Mouse (Mus musculus) hindbrain, embryonic 15.5 days (tissue): ENCODE data around the gene Rbpjl. TPM values are rescaled to one million over a fixed set of nuclear protein-coding genes. Genes with fewer than 3 reads are reported as not detected.

Source experiments
- ATAC-seq: fragments of 200-750 bp; cut with Nextera tagmentation; 2 replicates; pipeline ENCODE4 v1.8.0; 2017; ENCODE audit warnings: low read depth, moderate number of reproducible peaks, moderate TSS enrichment; ENCODE audit not compliant: low FRiP score
- H3K27ac ChIP-seq: fragments of 300-500 bp; sonication (generic); replicated peaks from 2 replicates; pipeline ENCODE4 v1.5.1; 2015; ENCODE audit warnings: mild to moderate bottlenecking, inconsistent platforms
- H3K27me3 ChIP-seq: fragments of 300-500 bp; sonication (generic); 2 replicates; pipeline ENCODE4 v1.6.1; 2015; ENCODE audit warnings: control low read depth, inconsistent platforms
- H3K36me3 ChIP-seq: fragments of 300-500 bp; sonication (generic); 2 replicates; pipeline ENCODE4 v1.6.1; 2015; ENCODE audit warnings: control low read depth, inconsistent platforms
- H3K4me1 ChIP-seq: fragments of 300-500 bp; sonication (generic); replicated peaks from 2 replicates; pipeline ENCODE4 v1.6.1; 2015; ENCODE audit warnings: control low read depth, inconsistent platforms
- H3K4me2 ChIP-seq: fragments of 300-500 bp; sonication (generic); 2 replicates; pipeline ENCODE4 v1.6.1; 2015; ENCODE audit warnings: moderate library complexity, mild to moderate bottlenecking, inconsistent platforms
- H3K4me3 ChIP-seq: fragments of 300-500 bp; sonication (generic); 2 replicates; pipeline ENCODE4 v1.5.1; 2015; ENCODE audit warnings: mild to moderate bottlenecking, inconsistent platforms
- H3K9ac ChIP-seq: fragments of 300-500 bp; sonication (generic); 2 replicates; pipeline ENCODE4 v1.6.1; 2015; ENCODE audit warnings: inconsistent platforms
- H3K9me3 ChIP-seq: fragments of 300-500 bp; sonication (generic); 2 replicates; pipeline ENCODE4 v1.6.1; 2016; ENCODE audit warnings: control low read depth, inconsistent platforms
- WGBS: fragments of 180-500 bp; shearing (Covaris S2); methylation state at CpG from one replicate; pipeline ENCODE4 v1.1.7; 2015; 5-methylcytosine and 5-hydroxymethylcytosine counted together
- polyA plus RNA-seq: library from polyadenylated mRNA; unstranded; fragments of >200 nt; fragmentation: Nextera tagmentation; extraction: Ambion mirVana; gene quantifications from 2 replicates; pipeline ENCODE4 v1.2.1, GENCODE M21; 2015

Rbpjl gene
- polyA plus RNA-seq, 1 experiment from 2014 or later = 0.08 TPM

DNA sequence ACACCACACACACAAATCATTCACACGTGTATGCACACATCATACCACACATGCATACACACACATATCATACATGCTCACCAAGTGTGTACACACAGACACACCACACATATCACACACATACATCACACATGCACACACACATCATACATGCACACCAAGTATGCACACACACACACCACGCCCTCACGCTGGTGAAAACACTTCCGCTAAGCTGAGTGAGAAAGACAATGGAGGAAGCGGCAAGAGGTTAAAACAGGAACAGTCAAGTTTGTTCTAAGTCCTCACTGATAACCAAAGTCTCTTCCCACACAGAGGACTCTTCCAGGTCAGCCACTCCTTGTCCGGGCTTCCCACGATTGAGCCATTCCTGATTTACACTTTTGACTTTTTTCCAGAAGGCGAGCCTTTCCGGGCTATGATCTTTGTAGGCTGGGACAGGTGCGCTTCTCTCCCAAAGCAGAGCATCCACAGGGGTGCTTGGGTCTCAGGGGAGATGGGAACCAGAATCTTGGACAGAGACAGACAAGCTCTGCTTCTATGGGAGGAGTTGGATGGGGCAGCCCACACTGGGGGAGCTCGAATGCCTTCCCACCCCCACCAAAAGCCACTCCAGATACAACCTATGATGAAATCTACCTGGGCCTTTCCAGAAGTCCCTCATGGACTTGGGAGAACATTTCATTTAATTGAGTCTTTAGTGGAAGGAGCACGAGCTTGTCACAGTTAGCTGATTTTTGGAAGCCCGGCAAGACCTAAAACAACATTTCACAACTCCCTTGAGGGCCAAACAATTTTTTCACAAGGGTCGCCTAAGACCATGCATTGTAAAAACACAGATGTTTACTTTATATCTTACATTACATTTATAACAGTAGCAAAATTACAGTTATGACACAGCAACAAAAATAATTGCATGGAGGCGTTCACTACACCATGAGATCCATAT lies 25.2 kb upstream of the Rbpjl start:
- 89% methylated on average over 15 of the region's 15 CpGs for WGBS
- Histone ChIP-seq H3K27ac (no peak overlapping the region), H3K4me1 (no peaks in the 10 kb centered on the region), H3K4me2 (no peak overlapping the region), H3K9me3 (no peaks in the 10 kb centered on the region), H3K36me3 (no peaks in the 10 kb centered on the region), H3K9ac (no peak overlapping the region), H3K27me3 (no peaks in the 10 kb centered on the region), H3K4me3 (no peak overlapping the region)
- no peak for ATAC-seq

DNA sequence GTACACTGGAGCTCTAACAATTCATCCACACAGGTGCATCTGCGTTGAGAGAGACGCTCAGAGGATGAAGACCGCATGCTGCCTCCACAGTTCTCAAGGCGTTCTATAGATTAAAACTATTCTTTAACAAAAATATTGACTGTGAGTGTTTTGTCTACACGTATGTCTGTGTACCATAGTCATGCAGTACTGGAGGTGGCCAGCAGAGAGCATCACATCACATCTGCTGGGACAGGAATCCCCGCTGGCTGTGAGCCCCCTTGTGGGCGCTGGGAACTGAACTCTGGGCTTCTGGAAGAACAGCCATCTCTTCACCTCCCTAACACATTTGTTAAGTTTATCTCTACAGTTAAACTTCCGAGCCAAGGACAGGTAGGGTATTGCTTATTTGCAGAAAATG lies 21.2 kb upstream of the Rbpjl start:
- H3K4me3 ChIP-seq = no peak overlapping the region
- no peak overlapping the region for H3K4me2 ChIP-seq
- WGBS = 74% methylated on average over 8 of the region's 8 CpGs

DNA sequence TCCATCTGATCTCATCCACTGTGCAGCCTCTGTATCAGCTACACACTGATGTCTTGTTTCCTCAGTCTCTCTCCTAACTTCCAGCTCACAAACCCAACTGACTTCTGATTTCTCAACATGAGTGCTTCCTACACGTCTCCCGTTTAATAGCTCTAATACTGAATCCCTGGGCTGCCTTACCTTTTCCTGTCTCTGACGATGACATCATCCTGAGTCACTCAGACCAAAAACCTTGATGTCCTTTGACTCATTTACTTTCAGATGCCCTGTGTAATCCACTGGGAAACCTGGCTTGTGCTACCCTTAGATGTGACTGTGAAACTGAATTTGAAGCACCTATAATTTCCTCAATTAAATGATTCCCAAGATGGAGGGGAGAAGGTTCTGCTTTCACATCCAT lies 20.0 kb upstream of the Rbpjl start:
- H3K27me3 ChIP-seq = peaks cover 5% of the 10 kb centered on the region; the same call in 1 of the 2 replicates
- H3K27ac ChIP-seq = no peak overlapping the region
- peaks cover 12% of the 10 kb centered on the region for H3K4me1 ChIP-seq
- H3K4me2 ChIP-seq = no peak overlapping the region
- no peaks in the 10 kb centered on the region for H3K36me3 ChIP-seq
- no peak for ATAC-seq
- H3K4me3 ChIP-seq = no peak overlapping the region
- no peak overlapping the region for H3K9ac ChIP-seq
- H3K9me3 ChIP-seq = no peaks in the 10 kb centered on the region
- 89% methylated on average over 3 of the region's 3 CpGs for WGBS

More for the DNA sequence above, 21.2 kb upstream of the Rbpjl start:
- Histone ChIP-seq H3K27ac (no peak overlapping the region), H3K9ac (no peak overlapping the region), H3K4me1 (peaks cover 11% of the 10 kb centered on the region), H3K27me3 (no peaks in the 10 kb centered on the region), H3K36me3 (no peaks in the 10 kb centered on the region), H3K9me3 (no peaks in the 10 kb centered on the region)
- ATAC-seq = no peak

DNA sequence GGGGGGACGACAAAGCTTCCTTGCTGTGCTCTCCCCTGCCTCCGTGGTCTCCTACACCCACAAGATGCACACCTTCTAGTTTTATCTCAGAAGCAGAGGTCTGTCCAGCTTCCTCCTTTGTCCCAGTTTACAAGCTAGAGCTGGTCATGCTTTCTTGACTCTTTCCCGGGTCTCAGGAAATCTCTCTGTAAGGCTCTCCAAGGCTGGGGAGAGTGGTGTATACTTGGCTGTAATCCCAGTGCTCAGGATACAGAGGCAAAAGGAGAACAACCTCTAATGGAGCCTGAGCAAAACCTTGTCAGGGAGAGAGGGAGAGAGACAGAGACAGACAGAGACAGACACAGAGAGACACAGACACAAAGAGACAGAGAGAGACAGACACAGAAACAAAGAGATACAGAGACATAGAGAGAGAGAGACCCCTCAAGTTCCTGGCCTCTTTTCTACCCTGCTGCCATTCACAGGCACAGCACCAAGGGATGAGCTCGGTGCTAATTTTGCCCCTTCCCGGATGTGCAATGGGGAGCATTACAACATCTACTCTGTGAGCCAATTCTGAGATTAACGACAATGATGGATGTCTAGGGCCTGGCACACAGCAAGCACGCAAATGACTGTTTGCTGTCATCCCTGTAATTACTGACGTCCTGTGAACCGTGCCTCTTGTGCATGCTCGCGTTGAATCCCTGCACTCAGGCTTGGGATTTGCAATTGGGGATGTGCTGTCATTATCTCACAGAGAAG lies 19.1 kb upstream of the Rbpjl start:
- H3K36me3 ChIP-seq = no peaks in the 10 kb centered on the region
- 50% methylated on average over 11 of the region's 11 CpGs for WGBS
- H3K4me2 ChIP-seq = no peak overlapping the region
- H3K4me1 ChIP-seq = peaks cover 15% of the 10 kb centered on the region
- ATAC-seq = no peak
- peaks cover 13% of the 10 kb centered on the region; the same call in 1 of the 2 replicates for H3K27me3 ChIP-seq
- no peak overlapping the region for H3K9ac ChIP-seq
- H3K27ac ChIP-seq = no peak overlapping the region
- no peak overlapping the region for H3K4me3 ChIP-seq
- H3K9me3 ChIP-seq = no peaks in the 10 kb centered on the region

DNA sequence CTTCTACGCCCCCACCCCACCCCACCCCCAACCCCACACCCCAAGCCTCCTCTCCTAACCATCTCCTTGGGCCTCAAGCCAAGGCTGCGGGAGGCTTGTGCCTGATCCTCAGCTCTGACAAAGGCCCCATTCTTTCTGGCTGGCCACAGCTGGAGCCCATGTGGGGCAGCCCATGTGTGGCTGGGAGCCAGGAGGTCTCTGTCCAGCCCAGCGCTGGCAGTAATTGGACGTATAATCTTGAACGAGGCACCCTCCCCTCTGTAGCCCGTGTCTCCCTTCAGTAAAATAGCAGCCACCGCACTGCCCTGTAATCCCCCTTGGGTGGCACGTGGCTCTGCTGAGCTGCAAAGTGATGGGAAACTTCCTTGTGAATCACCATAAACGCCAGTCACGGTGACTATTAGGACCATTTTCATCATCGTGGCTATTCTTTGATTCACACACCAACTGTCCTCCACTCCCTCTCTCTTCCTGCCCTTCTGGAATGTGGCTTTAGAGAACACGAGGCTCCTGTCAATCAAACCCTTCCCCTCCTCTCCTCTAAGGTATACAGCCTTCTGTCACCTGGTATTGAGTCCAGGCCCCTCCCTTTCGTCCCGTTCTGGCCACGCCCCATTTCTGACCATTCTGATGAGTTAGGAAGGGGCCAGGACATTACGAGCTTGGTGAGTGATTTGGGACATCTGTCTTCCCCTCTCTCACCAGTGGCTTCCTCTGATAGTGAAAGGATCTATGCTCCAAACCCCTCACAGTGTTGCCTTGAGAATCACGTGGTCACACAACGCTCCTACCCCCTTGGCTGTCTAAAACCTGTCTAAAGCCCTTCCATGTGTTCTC lies 16.8 kb upstream of the Rbpjl start:
- Histone ChIP-seq H3K27ac (no peak overlapping the region), H3K4me1 (peaks cover 25% of the 10 kb centered on the region), H3K36me3 (no peaks in the 10 kb centered on the region), H3K9me3 (no peaks in the 10 kb centered on the region), H3K9ac (no peak overlapping the region), H3K4me2 (peak overlapping the region; percentile 35), H3K27me3 (peaks cover 13% of the 10 kb centered on the region; the same call in 1 of the 2 replicates), H3K4me3 (no peak overlapping the region)
- 11% methylated on average over 18 of the region's 18 CpGs for WGBS
- peak; percentile 80 for ATAC-seq

DNA sequence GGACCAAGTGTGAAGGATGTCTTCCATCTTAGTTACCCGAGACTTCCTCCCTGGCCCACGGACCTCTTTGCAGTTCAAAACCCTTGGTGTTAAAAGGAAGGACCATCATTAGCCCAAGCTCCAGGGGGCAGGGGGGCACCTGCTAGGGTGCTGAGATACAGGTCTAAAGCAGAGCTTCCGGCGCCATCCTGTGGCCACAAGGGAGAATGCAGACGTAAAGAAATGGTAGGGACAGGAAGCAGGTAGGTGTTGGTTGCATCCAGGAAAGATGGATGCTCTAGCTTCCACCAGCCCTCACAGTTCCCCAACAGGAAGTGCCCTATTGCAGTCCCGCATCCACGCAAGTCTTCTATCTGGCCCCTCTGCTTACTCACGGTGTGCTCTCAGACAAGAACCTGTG lies 16.0 kb upstream of the Rbpjl start:
- Histone ChIP-seq H3K9ac (no peak overlapping the region), H3K4me3 (no peak overlapping the region), H3K27me3 (peaks cover 13% of the 10 kb centered on the region; the same call in 1 of the 2 replicates), H3K9me3 (no peaks in the 10 kb centered on the region), H3K27ac (no peak overlapping the region), H3K36me3 (no peaks in the 10 kb centered on the region), H3K4me1 (peaks cover 25% of the 10 kb centered on the region), H3K4me2 (no peak overlapping the region)
- WGBS = 17% methylated on average over 8 of the region's 8 CpGs
- no peak for ATAC-seq

DNA sequence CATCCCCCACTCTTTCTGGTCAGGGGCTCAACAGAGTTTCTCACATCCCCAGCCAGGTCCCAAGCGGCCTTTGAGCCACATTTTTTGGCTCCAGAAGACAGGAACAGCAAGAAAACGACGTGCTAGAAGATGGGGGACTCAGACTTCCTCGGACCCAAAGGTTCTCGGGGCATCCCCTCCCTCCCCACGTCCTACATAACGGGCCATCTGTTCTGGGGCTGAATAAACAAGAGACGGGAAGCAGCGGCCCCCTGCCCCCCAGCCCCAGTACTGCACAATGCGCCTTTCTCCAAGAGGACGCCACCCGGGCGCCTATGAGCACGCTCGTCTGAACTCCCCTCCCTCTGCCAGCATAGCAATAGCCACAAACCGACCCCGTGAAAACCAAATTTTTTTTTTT lies 13.9 kb upstream of the Rbpjl start, which contains the start of gene Slpi:
Gene Slpi (minus strand): TSS at position 76 of the 400 bp plus-strand sequence.
- no peaks in the 10 kb centered on the region for H3K36me3 ChIP-seq
- H3K4me2 ChIP-seq = peak within 1 kb of the TSS; percentile 76
- H3K4me1 ChIP-seq = peaks cover 25% of the 10 kb centered on the region
- no peaks in the 10 kb centered on the region for H3K9me3 ChIP-seq
- H3K9ac ChIP-seq = peak within 1 kb of the TSS; percentile 45
- H3K27me3 ChIP-seq = peaks cover 15% of the 10 kb centered on the region; the same call in 1 of the 2 replicates
- peak within 1 kb of the TSS; percentile 58 for H3K4me3 ChIP-seq
- under 1% methylated on average over 17 of the region's 17 CpGs for WGBS
- H3K27ac ChIP-seq = peak within 1 kb of the TSS; percentile 69
- ATAC-seq = peak; percentile 60

DNA sequence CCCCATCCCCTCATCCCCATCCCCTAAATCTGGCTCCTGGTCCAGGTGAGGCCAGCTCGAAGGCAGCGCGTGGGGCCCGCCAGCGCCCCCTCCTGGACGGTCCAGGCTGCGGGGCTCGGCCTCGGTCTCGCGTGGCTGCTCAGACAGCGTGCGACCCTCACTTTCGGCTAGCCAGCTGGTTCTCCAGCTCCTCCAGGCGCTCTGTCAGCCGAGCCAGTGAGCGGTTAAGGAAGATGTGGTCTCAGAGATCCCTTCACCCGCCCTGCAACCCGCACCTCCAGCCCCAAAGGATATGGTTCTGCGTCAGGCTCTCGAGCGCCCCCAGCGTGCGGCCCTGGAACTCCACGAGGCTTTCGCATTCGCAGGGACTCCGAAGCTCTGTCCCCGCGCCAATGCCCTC lies 13.4 kb upstream of the Rbpjl start:
- peak; percentile 65; the same call in 1 of the 2 replicates for ATAC-seq
- no peaks in the 10 kb centered on the region for H3K36me3 ChIP-seq
- H3K9ac ChIP-seq = peak overlapping the region; percentile 45
- H3K4me2 ChIP-seq = peak overlapping the region; percentile 76
- peak overlapping the region; percentile 58 for H3K4me3 ChIP-seq
- 0% methylated on average over 30 of the region's 30 CpGs for WGBS
- peaks cover 25% of the 10 kb centered on the region for H3K4me1 ChIP-seq
- peak overlapping the region; percentile 69 for H3K27ac ChIP-seq
- H3K27me3 ChIP-seq = peaks cover 15% of the 10 kb centered on the region; the same call in 1 of the 2 replicates
- H3K9me3 ChIP-seq = no peaks in the 10 kb centered on the region

DNA sequence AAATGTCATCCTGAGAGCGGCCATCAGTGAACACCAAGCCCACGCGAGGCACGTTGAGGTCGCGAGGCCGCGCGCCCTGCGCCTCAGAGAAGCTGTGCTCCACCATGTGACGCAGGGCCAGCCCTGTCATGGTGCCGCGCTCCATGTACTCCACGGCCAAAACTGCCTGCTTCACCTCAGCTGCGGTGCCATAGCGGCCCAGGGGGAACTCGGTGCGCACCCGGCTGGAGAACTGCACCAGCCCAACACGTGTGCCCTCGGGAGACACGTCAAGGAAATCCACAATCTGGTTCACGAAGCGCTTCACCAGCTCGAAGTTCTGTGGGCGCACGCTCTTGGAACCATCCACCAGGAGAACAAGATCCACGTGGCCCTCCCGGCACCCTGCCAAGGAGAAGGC lies 9.8 kb upstream of the Rbpjl start:
- H3K4me2 ChIP-seq = no peak overlapping the region
- H3K27ac ChIP-seq = no peak overlapping the region
- no peaks in the 10 kb centered on the region for H3K9me3 ChIP-seq
- H3K9ac ChIP-seq = no peak overlapping the region
- H3K4me1 ChIP-seq = peaks cover 13% of the 10 kb centered on the region
- H3K4me3 ChIP-seq = no peak overlapping the region
- 80% methylated on average over 29 of the region's 29 CpGs for WGBS
- H3K27me3 ChIP-seq = peaks cover 8% of the 10 kb centered on the region; the same call in 1 of the 2 replicates
- ATAC-seq = no peak
- no peaks in the 10 kb centered on the region for H3K36me3 ChIP-seq

DNA sequence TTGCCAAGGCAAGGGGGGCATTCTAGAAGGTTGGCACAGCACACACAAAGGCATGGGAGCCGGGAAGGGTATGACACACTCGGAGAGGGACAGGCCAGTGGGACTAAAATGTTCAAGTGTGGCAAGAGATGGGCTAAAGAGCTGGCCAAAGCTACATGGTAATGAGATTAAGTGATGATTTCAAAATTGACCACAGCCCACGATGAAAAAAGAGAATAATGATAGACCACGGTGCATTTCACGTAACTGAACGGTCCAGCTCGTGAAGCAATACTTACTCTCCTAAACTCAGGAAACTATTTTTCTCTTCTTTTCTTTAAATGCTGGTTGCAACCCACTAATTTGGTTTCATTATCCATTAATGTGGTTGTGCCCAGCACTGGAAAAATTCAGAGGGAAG lies 6.9 kb upstream of the Rbpjl start:
- no peak overlapping the region for H3K4me3 ChIP-seq
- peaks cover 27% of the 10 kb centered on the region for H3K27me3 ChIP-seq
- ATAC-seq = no peak
- 91% methylated on average over 7 of the region's 7 CpGs for WGBS
- H3K27ac ChIP-seq = no peak overlapping the region
- no peaks in the 10 kb centered on the region for H3K9me3 ChIP-seq
- H3K4me2 ChIP-seq = no peak overlapping the region
- H3K4me1 ChIP-seq = peaks cover 9% of the 10 kb centered on the region
- H3K36me3 ChIP-seq = no peaks in the 10 kb centered on the region
- no peak overlapping the region for H3K9ac ChIP-seq

DNA sequence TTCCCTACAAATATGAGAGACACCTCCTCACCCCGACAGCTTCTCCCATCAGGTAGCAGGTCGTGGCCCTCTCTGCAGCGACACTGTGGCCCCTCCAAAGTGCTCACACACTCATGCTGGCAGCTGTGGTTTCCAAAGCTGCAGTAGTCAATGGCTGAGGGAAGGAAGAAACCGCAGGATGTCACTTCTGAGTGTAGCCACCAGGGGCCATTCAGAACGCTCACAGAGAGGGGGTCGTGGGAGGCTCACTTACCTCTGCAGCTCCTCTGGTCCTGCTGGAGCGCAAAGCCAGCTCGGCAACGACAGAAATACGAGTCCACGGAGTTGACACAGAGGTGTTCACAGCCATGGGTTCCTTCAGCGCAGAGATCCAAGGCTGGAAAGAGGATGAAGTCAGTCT lies 6.0 kb upstream of the Rbpjl start:
- Histone ChIP-seq H3K9ac (no peak overlapping the region), H3K27ac (no peak overlapping the region), H3K9me3 (no peaks in the 10 kb centered on the region), H3K4me3 (no peak overlapping the region), H3K36me3 (no peaks in the 10 kb centered on the region), H3K4me1 (peaks cover 10% of the 10 kb centered on the region), H3K27me3 (peaks cover 35% of the 10 kb centered on the region), H3K4me2 (no peak overlapping the region)
- WGBS = 71% methylated on average over 12 of the region's 12 CpGs
- no peak for ATAC-seq
